Mouse (Mus musculus): ENCODE data around the gene Mrpl22. TPM values are rescaled to one million over a fixed set of nuclear protein-coding genes. Genes with fewer than 3 reads are reported as not detected.

Mrpl22 gene
- polyA plus RNA-seq (2014; fragmentation: Illumina TruSeq; extraction: RNeasy Lipid Tissue Mini Kit (QIAGEN cat#74804); ENCODE audit: low read depth, low replicate concordance) = 70.5 TPM

DNA sequence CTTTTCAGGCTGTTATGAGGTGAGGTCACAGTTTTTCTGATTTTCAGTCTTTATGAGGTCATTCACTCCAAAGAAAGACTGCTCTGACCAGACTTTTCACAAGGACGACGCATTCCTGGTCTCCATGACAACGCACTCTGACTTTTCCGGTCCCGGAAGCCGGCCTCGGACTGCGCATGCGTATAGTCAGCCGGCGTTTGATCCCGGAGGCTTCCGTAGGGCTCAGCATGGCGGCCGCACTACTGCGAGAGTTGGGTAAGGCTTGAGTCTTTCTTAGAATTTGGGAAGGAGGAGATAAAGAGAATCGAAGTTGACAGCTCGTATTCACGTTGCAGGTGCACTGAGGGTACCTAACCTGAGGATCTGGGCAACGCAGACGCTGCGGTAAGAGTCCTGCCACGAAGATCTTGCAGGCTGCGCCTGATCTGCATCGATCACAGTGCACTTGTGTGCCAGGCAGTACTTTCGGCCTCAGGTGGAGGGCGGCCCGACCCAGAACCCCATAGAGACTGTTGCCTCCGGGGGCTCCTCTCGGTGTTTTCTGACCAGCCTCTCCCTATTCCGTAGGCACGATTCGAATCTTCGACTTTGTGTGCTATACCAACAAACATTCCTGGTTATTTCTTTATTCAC lies at the start of gene Mrpl22:
TSS of gene Mrpl22 (plus strand) at position 203 of the 633 bp plus-strand sequence.

DNA sequence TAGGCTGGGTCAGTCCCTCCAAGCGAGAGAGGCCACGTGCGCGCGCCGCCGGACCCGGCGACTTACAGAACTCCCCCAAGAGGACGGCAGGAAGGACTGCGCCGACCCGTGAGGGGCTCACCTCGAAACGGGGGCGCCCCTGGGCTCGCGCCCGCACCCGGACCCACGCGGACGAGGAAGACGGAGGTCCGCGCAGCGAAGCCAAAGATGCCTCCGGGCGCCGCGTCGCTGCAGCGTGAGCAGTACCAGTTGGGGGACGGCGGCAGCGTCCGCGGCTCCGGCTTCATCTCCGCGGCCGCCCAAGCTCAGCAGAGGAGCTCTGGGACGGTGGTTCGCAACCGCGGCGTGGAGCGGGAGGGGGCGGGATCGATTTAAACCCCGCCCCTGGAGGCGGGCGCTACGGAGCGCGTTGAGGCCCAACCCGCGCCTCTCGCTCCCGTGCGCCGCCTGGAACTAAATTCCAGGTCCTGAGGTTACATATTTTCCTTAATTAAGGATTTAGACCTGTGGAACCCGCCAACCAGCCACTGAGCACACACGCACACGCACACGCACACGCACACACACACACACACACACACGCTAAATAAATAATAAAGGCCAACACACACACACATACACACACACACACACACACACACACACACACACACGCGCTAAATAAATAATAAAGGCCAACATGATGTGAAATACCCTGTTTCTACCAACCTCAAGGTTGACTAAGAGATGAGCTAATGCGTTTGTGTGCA lies 3.1 kb upstream of the Mrpl22 start, which contains the start of gene Gemin5:
TSS of gene Gemin5 (minus strand) at position 373 of the 749 bp plus-strand sequence.

DNA sequence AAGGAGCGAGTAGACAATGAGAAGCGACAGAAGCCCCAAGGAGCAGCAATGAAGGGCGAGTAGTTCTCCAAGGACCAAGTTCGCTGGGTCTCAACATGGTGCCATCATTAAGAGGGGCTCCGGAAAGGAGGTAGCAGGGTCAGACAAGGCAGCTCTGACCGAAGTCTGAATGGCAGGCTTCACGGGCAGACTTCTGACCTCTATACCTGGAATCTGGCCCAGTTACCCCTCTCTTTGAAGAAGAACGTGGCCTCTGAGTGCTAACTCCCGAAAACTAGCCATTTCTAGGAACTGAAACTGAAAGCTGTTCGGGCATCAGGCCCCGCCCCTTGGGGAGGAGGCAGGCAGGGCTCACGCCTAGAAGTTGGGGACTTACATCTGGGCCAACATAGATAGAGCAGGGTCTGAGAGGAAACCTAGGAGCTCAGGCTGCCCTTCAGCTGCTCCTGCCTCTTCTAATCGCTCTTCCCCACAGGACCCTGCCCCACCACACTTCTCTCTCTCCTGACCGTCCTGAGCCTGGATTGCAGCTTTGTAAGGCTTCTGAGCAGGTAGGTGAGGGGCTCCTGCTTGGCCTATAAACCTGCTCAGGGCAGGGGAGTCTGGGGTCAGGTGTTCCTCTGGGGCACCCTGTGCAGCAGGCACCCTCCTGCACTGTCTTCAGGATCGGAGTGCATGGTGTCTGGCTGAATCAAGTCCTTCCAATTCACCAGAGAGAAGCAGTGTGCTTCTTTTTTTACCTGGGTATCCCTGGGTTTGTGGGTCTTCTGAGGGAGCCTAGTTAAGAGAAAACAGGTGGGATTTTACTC lies 28.0 kb downstream of the Mrpl22 start, which contains the start of the genes Igtp and Irgm2:
TSS of gene Igtp (plus strand) at position 328 of the 809 bp plus-strand sequence.
TSS of gene Irgm2 (plus strand) at position 390 of the 809 bp plus-strand sequence.

Other genes with a start within 250 kb of the Mrpl22 start
- gene Larp1, start 162.6 kb upstream of the Mrpl22 start, polyA plus RNA-seq (2014; fragmentation: Illumina TruSeq; extraction: RNeasy Lipid Tissue Mini Kit (QIAGEN cat#74804); ENCODE audit: low read depth, low replicate concordance) = 16.2 TPM
- not detected for gene Gm12248, start 78.5 kb upstream of the Mrpl22 start, polyA plus RNA-seq (2014; fragmentation: Illumina TruSeq; extraction: RNeasy Lipid Tissue Mini Kit (QIAGEN cat#74804); ENCODE audit: low read depth, low replicate concordance)
- 24.2 TPM for gene Cnot8, start 67.5 kb upstream of the Mrpl22 start, polyA plus RNA-seq (2014; fragmentation: Illumina TruSeq; extraction: RNeasy Lipid Tissue Mini Kit (QIAGEN cat#74804); ENCODE audit: low read depth, low replicate concordance)
- 3.9 TPM for gene Gemin5, start 3.1 kb upstream of the Mrpl22 start, polyA plus RNA-seq (2014; fragmentation: Illumina TruSeq; extraction: RNeasy Lipid Tissue Mini Kit (QIAGEN cat#74804); ENCODE audit: low read depth, low replicate concordance)
- 11.9 TPM for gene Igtp, start 27.9 kb downstream of the Mrpl22 start, polyA plus RNA-seq (2014; fragmentation: Illumina TruSeq; extraction: RNeasy Lipid Tissue Mini Kit (QIAGEN cat#74804); ENCODE audit: low read depth, low replicate concordance)
- gene Irgm2, start 28.0 kb downstream of the Mrpl22 start, polyA plus RNA-seq (2014; fragmentation: Illumina TruSeq; extraction: RNeasy Lipid Tissue Mini Kit (QIAGEN cat#74804); ENCODE audit: low read depth, low replicate concordance) = 17.5 TPM
- not detected for gene 4930438A08Rik, start 103.1 kb downstream of the Mrpl22 start, polyA plus RNA-seq (2014; fragmentation: Illumina TruSeq; extraction: RNeasy Lipid Tissue Mini Kit (QIAGEN cat#74804); ENCODE audit: low read depth, low replicate concordance)
- gene Zfp692, start 135.4 kb downstream of the Mrpl22 start, polyA plus RNA-seq (2014; fragmentation: Illumina TruSeq; extraction: RNeasy Lipid Tissue Mini Kit (QIAGEN cat#74804); ENCODE audit: low read depth, low replicate concordance) = 0.61 TPM
- 65.9 TPM for gene Zfp672, start 158.7 kb downstream of the Mrpl22 start, polyA plus RNA-seq (2014; fragmentation: Illumina TruSeq; extraction: RNeasy Lipid Tissue Mini Kit (QIAGEN cat#74804); ENCODE audit: low read depth, low replicate concordance)
- 0.65 TPM for gene Sh3bp5l, start 159.1 kb downstream of the Mrpl22 start, polyA plus RNA-seq (2014; fragmentation: Illumina TruSeq; extraction: RNeasy Lipid Tissue Mini Kit (QIAGEN cat#74804); ENCODE audit: low read depth, low replicate concordance)
- not detected for gene Lypd8, start 207.4 kb downstream of the Mrpl22 start, polyA plus RNA-seq (2014; fragmentation: Illumina TruSeq; extraction: RNeasy Lipid Tissue Mini Kit (QIAGEN cat#74804); ENCODE audit: low read depth, low replicate concordance)
- gene 1810065E05Rik, start 249.4 kb downstream of the Mrpl22 start, polyA plus RNA-seq (2014; fragmentation: Illumina TruSeq; extraction: RNeasy Lipid Tissue Mini Kit (QIAGEN cat#74804); ENCODE audit: low read depth, low replicate concordance) = not detected